Mouse (Mus musculus) ES-E14 (cell line): ENCODE measurements around the gene Ercc8.

Source experiments
- HCFC1 ChIP-seq: IDR thresholded peaks from 2 replicates; pipeline ENCODE4 v1.6.1; 2012; ENCODE audit warnings: low read length, inconsistent platforms, borderline replicate concordance; ENCODE audit not compliant: insufficient read depth
- ZC3H11A ChIP-seq: IDR thresholded peaks from 2 replicates; pipeline ENCODE4 v1.6.1; 2012; ENCODE audit warnings: low read depth, mild to moderate bottlenecking, inconsistent platforms, low read length, borderline replicate concordance
- ZNF384 ChIP-seq: IDR thresholded peaks from 2 replicates; pipeline ENCODE4 v1.6.1; 2012; ENCODE audit warnings: low read depth, low read length, inconsistent platforms

GRCm38 (mm10) chr13:108170511-108170910 lies 12.0 kb downstream of the Ercc8 start:
- TF ChIP-seq ZNF384 (no peak), HCFC1 (no peak), ZC3H11A (no peak)
